Mouse (Mus musculus): ENCODE measurements around the gene BC016579.

DNA sequence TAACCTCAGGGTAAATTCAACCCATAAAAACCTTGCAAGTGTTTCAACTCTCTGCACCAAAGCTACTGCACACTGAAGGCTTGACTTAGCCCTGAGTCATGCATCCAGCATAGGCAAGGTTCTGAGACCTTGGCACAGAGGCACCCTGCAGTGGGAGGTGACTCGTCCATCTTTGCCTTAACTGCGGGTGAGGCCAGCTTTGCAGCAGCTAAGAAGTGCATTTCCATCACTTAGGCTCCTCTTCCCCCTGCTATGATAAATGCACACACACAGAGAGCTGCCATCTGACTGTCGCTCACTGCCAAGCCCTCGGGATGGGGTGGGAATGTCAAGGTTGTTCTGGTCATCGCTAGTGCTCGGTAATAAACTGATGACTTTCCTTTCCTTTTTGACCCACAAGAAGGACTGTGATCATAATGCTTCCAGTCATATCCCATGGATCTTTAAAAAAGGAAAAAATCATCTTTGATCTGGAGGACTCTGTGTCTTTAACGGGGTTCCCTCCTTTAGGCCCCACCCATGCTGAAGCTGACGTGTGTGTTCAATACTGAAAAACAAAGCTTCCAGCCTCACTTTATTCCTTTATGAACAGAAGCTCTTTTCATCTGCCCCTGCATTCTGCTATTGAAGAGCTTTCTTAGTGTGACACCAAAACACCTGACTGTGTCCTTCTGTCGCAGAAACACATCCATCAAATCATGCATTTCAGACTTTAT, 41.7 kb upstream of the BC016579 start:
- TF ChIP-seq POLR2A (IDR thresholded peaks at IDR 0.05; ENCODE audit: borderline replicate concordance, insufficient read depth, low read length) (no peak), CTCF (IDR thresholded peaks at IDR 0.05; ENCODE audit: borderline replicate concordance, insufficient read depth, low read depth, low read length) (no peak)

Data from cerebellum, adult 2 months (tissue).